Mouse (Mus musculus) G1E (cell line): ENCODE measurements around the gene Setd2. TPM values are rescaled to one million over a fixed set of nuclear protein-coding genes. Genes with fewer than 3 reads are reported as not detected.

Experiments
- ATAC-seq: 2 replicates; pipeline ENCODE4 v1.8.0; 2016; ENCODE audit warnings: mild to moderate bottlenecking; ENCODE audit not compliant: insufficient number of reproducible peaks, poor library complexity, low FRiP score, severe bottlenecking; ENCODE audit errors: extremely low read depth
- DNase-seq: peaks from one replicate; pipeline ENCODE4 v3.0.0; 2012; ENCODE audit warnings: low spot score
- H3K27me3 ChIP-seq: 2 replicates; pipeline ENCODE4 v1.6.1; 2012; ENCODE audit warnings: mild to moderate bottlenecking, low read length, inconsistent platforms; ENCODE audit not compliant: insufficient read depth
- H3K36me3 ChIP-seq: replicated peaks from 2 replicates; pipeline ENCODE3; 2012; ENCODE audit warnings: mild to moderate bottlenecking, inconsistent platforms
- H3K4me1 ChIP-seq: 2 replicates; pipeline ENCODE4 v1.6.1; 2012; ENCODE audit warnings: low read depth, low read length, inconsistent platforms, mixed read lengths; ENCODE audit not compliant: insufficient read depth
- H3K4me3 ChIP-seq: 2 replicates; pipeline ENCODE4 v1.5.1; 2012; ENCODE audit warnings: low read depth, mild to moderate bottlenecking, inconsistent platforms, low read length, moderate library complexity, mixed read lengths
- H3K9me3 ChIP-seq: replicated peaks from 2 replicates; pipeline ENCODE4 v1.6.1; 2012; ENCODE audit warnings: inconsistent platforms
- CTCF ChIP-seq: IDR thresholded peaks from 2 replicates; pipeline ENCODE4 v1.5.1; 2012; ENCODE audit warnings: low read depth, low read length, inconsistent platforms, mixed read lengths
- GATA1 ChIP-seq: IDR thresholded peaks from 2 replicates; pipeline ENCODE4 v1.6.1; 2012; ENCODE audit warnings: borderline replicate concordance, low read length, inconsistent platforms, mixed read lengths
- GATA2 ChIP-seq: IDR thresholded peaks from 2 replicates; pipeline ENCODE4 v1.6.1; 2012; ENCODE audit warnings: low read depth, low read length, inconsistent platforms, borderline replicate concordance
- POLR2AphosphoS5 ChIP-seq: IDR thresholded peaks from 2 replicates; pipeline ENCODE4 v1.6.1; 2012; ENCODE audit warnings: low read depth, low read length, inconsistent platforms; ENCODE audit not compliant: insufficient replicate concordance
- TAL1 ChIP-seq: conservative IDR thresholded peaks from 2 replicates; pipeline ENCODE4 v1.6.1; 2012; ENCODE audit warnings: low read depth, low read length, inconsistent platforms, mixed read lengths
- polyA plus RNA-seq: library from polyadenylated mRNA; stranded (reverse); fragments of >175 nt; gene quantifications from 2 replicates; pipeline ENCODE4 v1.2.3, GENCODE M21; 2012
- total RNA-seq, 2 experiments: library from RNA; stranded (forward) in 1 of 2; stranded (reverse) in 1 of 2; fragments of 200-1000 nt in 1 of 2; fragments of >200 nt in 1 of 2; fragmentation: Nextera tagmentation in 1 of 2; gene quantifications; 2 replicates each; pipeline ENCODE4 v1.2.3; 2014 to 2017

Gene Setd2
- total and polyA plus RNA-seq, 3 experiments, result 20.1 to 221 (median 154) TPM

GRCm38 (mm10) chr9:110531151-110531791 is 1.1 kb upstream of the Setd2 start:
- Histone ChIP-seq H3K4me1 (peaks cover 58% of the 10 kb centered on the region), H3K9me3 (no peaks in the 10 kb centered on the region), H3K27me3 (no peaks in the 10 kb centered on the region), H3K36me3 (peaks cover 22% of the 10 kb centered on the region), H3K4me3 (peak overlapping the region; percentile 84; the same call in 1 of the 2 replicates)
- TF ChIP-seq TAL1, result no peak
- TF ChIP-seq CTCF, result no peak
- TF ChIP-seq POLR2AphosphoS5, result no peak
- no peak for TF ChIP-seq GATA2
- ATAC-seq (no peak), DNase-seq (no peak)

GRCm38 (mm10) chr9:110531914-110532489 is 395 bp upstream of the Setd2 start:
- peak; percentile 83 for DNase-seq
- peak overlapping the region; percentile 84 for H3K4me3 ChIP-seq
- H3K36me3 ChIP-seq, result peaks cover 26% of the 10 kb centered on the region
- peaks cover 64% of the 10 kb centered on the region for H3K4me1 ChIP-seq
- no peaks in the 10 kb centered on the region for H3K27me3 ChIP-seq
- H3K9me3 ChIP-seq, result no peaks in the 10 kb centered on the region
- TF ChIP-seq TAL1 (no peak), CTCF (no peak), POLR2AphosphoS5 (no peak), GATA2 (no peak), GATA1 (no peak)
- peak; percentile 80 for ATAC-seq

- H3K4me1 ChIP-seq, result peaks cover 63% of the 10 kb centered on the region
- ATAC-seq (no peak), DNase-seq (no peak)
- H3K9me3 ChIP-seq, result no peaks in the 10 kb centered on the region
- peak overlapping the region; percentile 84 for H3K4me3 ChIP-seq
- H3K27me3 ChIP-seq, result no peaks in the 10 kb centered on the region
- TF ChIP-seq POLR2AphosphoS5 (no peak), TAL1 (no peak), GATA1 (no peak), GATA2 (no peak), CTCF (no peak)
- peaks cover 36% of the 10 kb centered on the region for H3K36me3 ChIP-seq
These were observed 1.2 kb downstream of the Setd2 start for GRCm38 (mm10) chr9:110533645-110534044.

GRCm38 (mm10) chr9:110535114-110535513 is 2.7 kb downstream of the Setd2 start:
- H3K4me1 ChIP-seq, result peaks cover 53% of the 10 kb centered on the region
- no peaks in the 10 kb centered on the region for H3K9me3 ChIP-seq
- H3K4me3 ChIP-seq, result no peak overlapping the region
- ATAC-seq (no peak), DNase-seq (no peak)
- H3K36me3 ChIP-seq, result peaks cover 45% of the 10 kb centered on the region
- no peak for TF ChIP-seq GATA2
- TF ChIP-seq GATA1, result no peak
- TF ChIP-seq TAL1, result no peak
- TF ChIP-seq POLR2AphosphoS5, result no peak
- TF ChIP-seq CTCF, result no peak
- no peaks in the 10 kb centered on the region for H3K27me3 ChIP-seq

GRCm38 (mm10) chr9:110536636-110537035 is 4.2 kb downstream of the Setd2 start:
- Histone ChIP-seq H3K9me3 (no peaks in the 10 kb centered on the region), H3K27me3 (no peaks in the 10 kb centered on the region), H3K4me1 (peaks cover 45% of the 10 kb centered on the region), H3K4me3 (no peak overlapping the region), H3K36me3 (peaks cover 51% of the 10 kb centered on the region)
- TF ChIP-seq GATA1 (no peak), CTCF (no peak), TAL1 (no peak), GATA2 (no peak), POLR2AphosphoS5 (no peak)
- no peak for DNase-seq
- ATAC-seq, result no peak

GRCm38 (mm10) chr9:110538511-110538910 is 6.1 kb downstream of the Setd2 start:
- no peaks in the 10 kb centered on the region for H3K9me3 ChIP-seq
- TF ChIP-seq GATA1 (no peak), CTCF (no peak), TAL1 (no peak), GATA2 (no peak), POLR2AphosphoS5 (no peak)
- no peak overlapping the region for H3K4me3 ChIP-seq
- H3K36me3 ChIP-seq, result peaks cover 61% of the 10 kb centered on the region
- no peak for DNase-seq
- H3K4me1 ChIP-seq, result peaks cover 49% of the 10 kb centered on the region
- H3K27me3 ChIP-seq, result no peaks in the 10 kb centered on the region
- ATAC-seq, result no peak

GRCm38 (mm10) chr9:110541988-110542387 is 9.6 kb downstream of the Setd2 start:
- Histone ChIP-seq H3K27me3 (no peaks in the 10 kb centered on the region), H3K4me1 (peaks cover 20% of the 10 kb centered on the region), H3K9me3 (no peaks in the 10 kb centered on the region), H3K4me3 (no peak overlapping the region), H3K36me3 (peaks cover 46% of the 10 kb centered on the region)
- TF ChIP-seq TAL1 (no peak), CTCF (no peak), POLR2AphosphoS5 (no peak), GATA1 (no peak), GATA2 (no peak)
- ATAC-seq (no peak), DNase-seq (no peak)
